Mouse (Mus musculus) embryonic fibroblast, embryonic 13.5 days (primary cell): ENCODE data around the gene Foxn3.

ENCODE experiments used
- CTCF ChIP-seq: IDR thresholded peaks from 2 replicates; pipeline ENCODE4 v1.5.1; 2011; ENCODE audit warnings: mild to moderate bottlenecking, control low read depth, low read length, moderate library complexity, borderline replicate concordance; ENCODE audit not compliant: insufficient read depth
- POLR2A ChIP-seq: IDR thresholded peaks from 2 replicates; pipeline ENCODE4 v1.6.1; 2011; ENCODE audit warnings: low read depth, mild to moderate bottlenecking, control low read depth, low read length, moderate library complexity

DNA sequence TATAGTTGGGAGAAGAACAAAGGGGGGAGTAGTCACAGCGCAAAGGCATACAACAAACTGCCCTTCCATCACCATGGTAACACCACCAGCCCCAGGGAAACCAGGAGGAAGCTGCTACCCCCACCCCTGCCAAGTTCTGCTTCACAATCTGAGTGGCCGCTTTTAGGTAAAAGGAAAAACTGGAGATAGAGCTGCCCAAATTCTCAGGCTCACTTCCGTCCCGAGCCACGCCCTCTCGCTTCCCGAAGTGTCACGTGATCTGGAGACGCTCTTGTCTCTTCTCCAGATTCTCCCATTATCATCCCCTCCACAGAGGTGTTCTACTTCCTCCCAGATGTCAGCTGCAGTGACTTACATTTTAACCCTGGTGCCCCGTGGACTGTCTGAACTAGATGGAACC is 401.2 kb downstream of the Foxn3 start:
- no peak for TF ChIP-seq POLR2A
- no peak for TF ChIP-seq CTCF
